Mouse (Mus musculus) megakaryocyte, embryonic 14.5 days (primary cell): ENCODE measurements around the gene Tnfrsf14. TPM values are rescaled to one million over a fixed set of nuclear protein-coding genes. Genes with fewer than 3 reads are reported as not detected.

Experiments used
- H3K27me3 ChIP-seq: replicated peaks from 2 replicates; pipeline ENCODE3; 2012; ENCODE audit warnings: inconsistent platforms
- H3K36me3 ChIP-seq: replicated peaks from 2 replicates; pipeline ENCODE3; 2012; ENCODE audit warnings: low read length, inconsistent platforms, mixed read lengths
- H3K4me1 ChIP-seq: 2 replicates; pipeline ENCODE4 v1.6.1; 2012; ENCODE audit warnings: inconsistent platforms
- H3K4me3 ChIP-seq: replicated peaks from 2 replicates; pipeline ENCODE3; 2012; ENCODE audit warnings: moderate library complexity, mild to moderate bottlenecking, inconsistent platforms
- H3K9me3 ChIP-seq: 2 replicates; pipeline ENCODE4 v1.6.1; 2012; ENCODE audit warnings: inconsistent platforms
- FLI1 ChIP-seq: IDR thresholded peaks from 2 replicates; pipeline ENCODE4 v1.6.1; 2012; ENCODE audit warnings: low read length, inconsistent platforms, mixed read lengths
- GATA1 ChIP-seq: IDR thresholded peaks from 3 replicates; pipeline ENCODE4 v1.6.1; 2012; ENCODE audit warnings: mixed read lengths, low read length, inconsistent platforms, borderline replicate concordance
- polyA plus RNA-seq: library from polyadenylated mRNA; stranded (reverse); fragments of >175 nt; gene quantifications from 2 replicates; pipeline ENCODE4 v1.2.3, GENCODE M21; 2012; ENCODE audit warnings: low replicate concordance; ENCODE audit not compliant: insufficient read depth

The Tnfrsf14 gene
- polyA plus RNA-seq, 1 experiment, result 5.4 TPM

DNA sequence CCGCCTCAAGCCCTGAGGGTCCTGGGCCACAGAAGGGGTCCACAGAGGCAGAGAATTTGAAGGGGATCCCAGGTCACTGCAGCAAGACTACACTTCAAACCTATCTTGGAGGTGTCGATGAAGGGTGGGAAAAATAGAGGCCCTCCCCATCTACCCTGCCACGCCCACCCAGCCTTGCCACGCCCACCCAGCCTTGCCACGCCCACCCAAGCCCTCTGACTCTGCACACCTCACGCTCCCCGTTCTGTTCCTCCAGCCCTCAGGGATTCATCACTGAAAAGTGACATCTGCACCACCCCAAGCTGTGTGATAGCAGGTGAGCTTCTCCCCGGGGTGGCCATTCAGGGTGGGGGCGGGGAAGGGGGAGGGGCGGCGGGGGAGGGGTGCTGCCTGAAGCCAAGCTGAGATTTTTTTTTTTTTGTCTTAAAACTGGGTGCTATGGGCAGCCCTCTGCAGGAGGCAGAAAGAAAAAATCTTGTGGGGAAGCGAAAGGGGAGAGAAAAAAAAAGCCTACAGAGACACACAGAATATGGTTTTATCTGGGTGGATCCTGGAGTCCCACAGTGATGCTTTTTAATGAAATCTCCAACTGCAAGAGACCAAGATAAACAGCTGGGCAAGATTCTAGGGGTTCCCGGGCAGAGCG is 46.2 kb downstream of the Tnfrsf14 start:
- H3K9me3 ChIP-seq, result no peaks in the 10 kb centered on the region
- no peak for TF ChIP-seq FLI1
- no peak for TF ChIP-seq GATA1
- H3K4me3 ChIP-seq, result peak overlapping the region; percentile 5
- peaks cover 22% of the 10 kb centered on the region for H3K4me1 ChIP-seq
- peaks cover 44% of the 10 kb centered on the region for H3K27me3 ChIP-seq
- H3K36me3 ChIP-seq, result no peaks in the 10 kb centered on the region

DNA sequence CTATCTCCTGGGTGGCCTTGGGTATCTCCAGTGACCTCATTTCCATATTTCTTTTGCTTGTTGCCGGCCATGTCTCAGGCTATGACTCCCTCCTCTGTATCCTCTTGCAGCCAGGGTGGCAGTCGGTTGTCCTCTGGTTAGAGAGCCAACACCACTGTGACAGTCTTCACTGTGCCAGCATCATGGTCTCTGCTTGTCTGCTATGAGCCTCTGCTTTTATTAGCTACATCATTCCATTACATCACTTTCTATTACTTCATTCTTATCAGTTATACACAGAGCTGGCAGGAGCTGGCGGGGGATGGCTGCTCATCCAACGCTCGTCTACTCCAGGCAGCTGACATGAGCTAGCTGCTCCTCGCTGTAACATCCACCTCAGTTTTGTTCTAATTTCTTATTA is 47.6 kb downstream of the Tnfrsf14 start:
- Histone ChIP-seq H3K4me3 (peak overlapping the region; percentile 66), H3K27me3 (peaks cover 36% of the 10 kb centered on the region), H3K9me3 (no peaks in the 10 kb centered on the region), H3K36me3 (no peaks in the 10 kb centered on the region), H3K4me1 (peaks cover 22% of the 10 kb centered on the region)
- no peak for TF ChIP-seq FLI1
- no peak for TF ChIP-seq GATA1

GRCm38 (mm10) chr4:154877864-154878548 is 50.4 kb downstream of the Tnfrsf14 start:
- Histone ChIP-seq H3K9me3 (peaks cover 3% of the 10 kb centered on the region), H3K27me3 (peaks cover 16% of the 10 kb centered on the region), H3K4me1 (peaks cover 22% of the 10 kb centered on the region), H3K36me3 (no peaks in the 10 kb centered on the region), H3K4me3 (peak overlapping the region; percentile 85)
- TF ChIP-seq GATA1 (no peak), FLI1 (no peak)

DNA sequence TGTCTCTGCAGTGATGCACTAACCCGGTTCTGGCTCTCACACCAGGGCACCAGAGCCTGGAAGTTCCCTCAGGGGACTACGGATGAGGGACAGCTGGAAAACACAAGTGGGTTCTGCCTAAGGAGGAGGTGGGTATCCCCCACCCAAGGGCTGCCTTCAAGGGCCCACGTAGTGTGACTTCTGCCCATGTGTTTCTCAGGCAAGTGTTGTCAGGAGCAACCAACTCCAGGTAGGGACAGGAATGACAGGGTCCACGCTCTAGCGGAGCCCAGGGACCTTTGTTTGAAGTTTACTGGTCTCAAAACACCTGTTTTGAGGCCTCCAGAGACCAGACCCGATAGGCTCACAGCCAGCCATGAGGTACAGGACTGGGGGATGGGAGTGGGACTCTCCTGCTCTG is 55.2 kb downstream of the Tnfrsf14 start:
- TF ChIP-seq FLI1 (no peak), GATA1 (no peak)
- Histone ChIP-seq H3K9me3 (peaks cover 4% of the 10 kb centered on the region), H3K27me3 (peaks cover 43% of the 10 kb centered on the region)

More for the DNA sequence above, 55.2 kb downstream of the Tnfrsf14 start:
- Histone ChIP-seq H3K4me3 (no peak overlapping the region), H3K36me3 (no peaks in the 10 kb centered on the region), H3K4me1 (peaks cover 1% of the 10 kb centered on the region; the same call in 1 of the 2 replicates)

Other genes starting within 250 kb of the Tnfrsf14 start
- not detected in 2 replicates for gene Ttc34, start 91.1 kb downstream of the Tnfrsf14 start, polyA plus RNA-seq
- gene Mmel1, start 59.0 kb downstream of the Tnfrsf14 start, polyA plus RNA-seq, result 1.2 TPM in 1 of 2 replicates, not detected in the other
- 13.1 TPM in 1 of 2 replicates, not detected in the other for gene Fam213b, start 29.4 kb downstream of the Tnfrsf14 start, polyA plus RNA-seq
- gene Hes5, start 32.4 kb upstream of the Tnfrsf14 start, polyA plus RNA-seq, result 0.23 TPM in 1 of 2 replicates, not detected in the other
- 5.4 and 13.1 TPM in 2 replicates for gene Pank4, start 35.6 kb upstream of the Tnfrsf14 start, polyA plus RNA-seq
- gene Plch2, start 128.2 kb upstream of the Tnfrsf14 start, polyA plus RNA-seq, result 0.27 and 0.88 TPM in 2 replicates
- gene Pex10, start 138.5 kb upstream of the Tnfrsf14 start, polyA plus RNA-seq, result 1.4 and 4.3 TPM in 2 replicates
- 18.8 and 58.8 TPM in 2 replicates for gene Rer1, start 157.8 kb upstream of the Tnfrsf14 start, polyA plus RNA-seq
- gene Morn1, start 158.0 kb upstream of the Tnfrsf14 start, polyA plus RNA-seq, result 4.3 and 6.3 TPM in 2 replicates